Mouse (Mus musculus) heart, embryonic 10.5 days (tissue): Measurements from ENCODE around the gene Rpp14. TPM values are rescaled to one million over a fixed set of nuclear protein-coding genes. Genes with fewer than 3 reads are reported as not detected.
A peak's percentile ranks its signal among the peaks of the same experiment; 100 is the strongest.

Experiments used
- DNase-seq: peaks from one replicate; pipeline ENCODE4 v3.0.0-alpha.2; 2017; ENCODE audit warnings: low spot score
- H3K27ac ChIP-seq: fragments of 300-500 bp; sonication (generic); 2 replicates; pipeline ENCODE4 v1.5.1; 2016; ENCODE audit warnings: mild to moderate bottlenecking
- H3K27me3 ChIP-seq: fragments of 300-500 bp; sonication (generic); 2 replicates; pipeline ENCODE4 v1.6.1; 2016; ENCODE audit warnings: mild to moderate bottlenecking; ENCODE audit not compliant: poor library complexity, insufficient read depth, severe bottlenecking
- H3K36me3 ChIP-seq: fragments of 300-500 bp; sonication (generic); 2 replicates; pipeline ENCODE4 v1.6.1; 2016; ENCODE audit warnings: mild to moderate bottlenecking, moderate library complexity
- H3K4me1 ChIP-seq: fragments of 300-500 bp; sonication (generic); 2 replicates; pipeline ENCODE4 v1.6.1; 2016; ENCODE audit warnings: mild to moderate bottlenecking
- H3K4me3 ChIP-seq: fragments of 300-500 bp; sonication (generic); 2 replicates; pipeline ENCODE4 v1.5.1; 2016; ENCODE audit warnings: mild to moderate bottlenecking, moderate library complexity
- H3K9me3 ChIP-seq: fragments of 300-500 bp; sonication (generic); 2 replicates; pipeline ENCODE4 v1.6.1; 2016; ENCODE audit warnings: mild to moderate bottlenecking, moderate library complexity
- WGBS: fragments of 180-500 bp; shearing (Covaris S2); methylation state at CpG from one replicate; pipeline ENCODE4 v1.1.7; 2016; 5-methylcytosine and 5-hydroxymethylcytosine counted together
- polyA plus RNA-seq: library from polyadenylated mRNA; unstranded; fragments of >200 nt; fragmentation: Nextera tagmentation; extraction: Ambion mirVana; gene quantifications from 2 replicates; pipeline ENCODE4 v1.2.1, GENCODE M21; 2016

Rpp14 gene
- polyA plus RNA-seq, 1 experiment from 2014 or later = 43.5 TPM

DNA sequence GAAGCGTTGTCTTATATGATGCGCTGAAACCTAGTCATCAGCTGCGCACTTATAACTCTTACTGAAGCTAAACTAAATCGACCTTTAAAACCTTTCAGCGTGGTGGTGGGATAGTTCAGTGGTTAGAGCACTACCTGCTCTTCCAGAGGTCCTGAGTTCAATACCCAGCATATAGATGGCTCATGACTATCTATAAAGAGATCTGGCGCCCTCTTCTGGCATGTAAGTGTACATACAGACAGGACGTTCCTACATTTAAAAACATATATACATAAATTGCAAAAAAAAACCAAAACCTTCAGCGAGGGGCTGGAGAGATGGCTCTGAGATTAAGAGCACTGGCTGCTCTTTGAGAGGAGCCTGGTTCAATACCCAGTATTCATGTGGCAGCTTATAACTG, 35.8 kb upstream of the Rpp14 start:
- Histone ChIP-seq H3K9me3 (no peaks in the 10 kb centered on the region), H3K27ac (no peak overlapping the region), H3K4me3 (no peak overlapping the region), H3K4me1 (no peaks in the 10 kb centered on the region), H3K36me3 (peaks cover 19% of the 10 kb centered on the region; the same call in 1 of the 2 replicates), H3K27me3 (no peaks in the 10 kb centered on the region)
- WGBS = 64% methylated on average over 8 of the region's 8 CpGs
- DNase-seq = peak; percentile 61

DNA sequence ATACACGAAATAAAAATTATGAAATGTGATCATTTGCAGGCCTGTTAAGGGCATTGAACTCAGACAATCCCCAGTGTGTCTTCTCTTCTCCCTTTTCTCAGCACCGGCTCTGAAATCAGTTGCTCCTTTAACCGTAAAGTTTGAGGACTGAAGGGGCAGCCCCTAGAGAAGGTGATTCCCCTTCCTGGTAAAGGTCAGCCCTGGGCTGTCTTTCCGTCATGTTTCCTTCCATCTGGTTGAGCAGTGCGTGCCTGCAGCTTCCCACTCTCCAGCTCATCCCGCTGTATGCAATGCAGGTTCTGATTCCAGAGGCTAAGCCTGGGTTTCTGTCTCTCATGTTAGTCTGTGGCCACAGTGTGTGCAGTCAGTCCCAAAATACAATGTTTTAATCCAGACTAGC, 35.4 kb upstream of the Rpp14 start:
- H3K36me3 ChIP-seq = peaks cover 19% of the 10 kb centered on the region; the same call in 1 of the 2 replicates
- 79% methylated on average over 6 of the region's 6 CpGs for WGBS

GRCm38 (mm10) chr14:8045187-8045846, 34.9 kb upstream of the Rpp14 start:
- no peaks in the 10 kb centered on the region for H3K4me1 ChIP-seq
- peak; percentile 68 for DNase-seq
- no peak overlapping the region for H3K4me3 ChIP-seq
- H3K27ac ChIP-seq = no peak overlapping the region
- H3K36me3 ChIP-seq = peaks cover 22% of the 10 kb centered on the region; the same call in 1 of the 2 replicates
- no peaks in the 10 kb centered on the region for H3K9me3 ChIP-seq
- WGBS = 82% methylated on average over 11 of the region's 11 CpGs
- H3K27me3 ChIP-seq = no peaks in the 10 kb centered on the region

More for the DNA sequence above, 35.4 kb upstream of the Rpp14 start:
- Histone ChIP-seq H3K9me3 (no peaks in the 10 kb centered on the region), H3K27ac (no peak overlapping the region), H3K4me1 (no peaks in the 10 kb centered on the region), H3K27me3 (no peaks in the 10 kb centered on the region), H3K4me3 (no peak overlapping the region)
- peak; percentile 69 for DNase-seq

DNA sequence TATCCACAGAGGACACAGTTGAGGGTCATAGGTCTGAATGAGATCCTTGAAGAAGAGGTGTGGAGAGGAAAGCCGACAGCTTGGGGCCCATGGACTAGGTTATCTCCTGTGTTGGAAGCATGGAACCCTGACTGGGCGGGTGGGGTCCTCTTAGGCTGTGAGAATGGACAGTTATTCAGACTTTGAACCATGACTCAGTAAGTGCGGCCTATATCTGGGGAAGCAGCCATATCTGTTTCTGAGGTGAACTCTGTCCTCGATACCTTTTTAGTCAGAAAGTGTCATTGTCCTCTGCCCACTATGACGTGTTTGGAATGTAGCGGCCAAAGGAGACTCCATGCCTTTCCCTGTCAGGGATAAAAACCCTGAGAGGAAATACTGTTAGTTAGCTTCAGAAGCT, 33.3 kb upstream of the Rpp14 start:
- no peak for DNase-seq
- H3K36me3 ChIP-seq = peaks cover 22% of the 10 kb centered on the region; the same call in 1 of the 2 replicates
- 83% methylated on average over 6 of the region's 6 CpGs for WGBS
- no peaks in the 10 kb centered on the region for H3K27me3 ChIP-seq
- H3K4me3 ChIP-seq = no peak overlapping the region
- H3K9me3 ChIP-seq = no peaks in the 10 kb centered on the region
- no peaks in the 10 kb centered on the region for H3K4me1 ChIP-seq
- H3K27ac ChIP-seq = no peak overlapping the region

- H3K4me1 ChIP-seq = no peaks in the 10 kb centered on the region; the same call in 1 of the 2 replicates
- peaks cover 24% of the 10 kb centered on the region; the same call in 1 of the 2 replicates for H3K36me3 ChIP-seq
- no peaks in the 10 kb centered on the region for H3K9me3 ChIP-seq
- no peaks in the 10 kb centered on the region for H3K27me3 ChIP-seq
- H3K4me3 ChIP-seq = no peak overlapping the region
- WGBS = 79% methylated on average over 10 of the region's 10 CpGs
- H3K27ac ChIP-seq = no peak overlapping the region
- DNase-seq = no peak
Observed at GRCm38 (mm10) chr14:8049334-8049733, 30.8 kb upstream of the Rpp14 start.

- Histone ChIP-seq H3K9me3 (no peaks in the 10 kb centered on the region), H3K4me3 (no peak overlapping the region), H3K4me1 (no peaks in the 10 kb centered on the region; the same call in 1 of the 2 replicates), H3K27ac (no peak overlapping the region), H3K27me3 (no peaks in the 10 kb centered on the region), H3K36me3 (peaks cover 17% of the 10 kb centered on the region; the same call in 1 of the 2 replicates)
- no peak for DNase-seq
- WGBS = 78% methylated on average over 2 of the region's 2 CpGs
Observed at GRCm38 (mm10) chr14:8051869-8052268, 28.3 kb upstream of the Rpp14 start.

DNA sequence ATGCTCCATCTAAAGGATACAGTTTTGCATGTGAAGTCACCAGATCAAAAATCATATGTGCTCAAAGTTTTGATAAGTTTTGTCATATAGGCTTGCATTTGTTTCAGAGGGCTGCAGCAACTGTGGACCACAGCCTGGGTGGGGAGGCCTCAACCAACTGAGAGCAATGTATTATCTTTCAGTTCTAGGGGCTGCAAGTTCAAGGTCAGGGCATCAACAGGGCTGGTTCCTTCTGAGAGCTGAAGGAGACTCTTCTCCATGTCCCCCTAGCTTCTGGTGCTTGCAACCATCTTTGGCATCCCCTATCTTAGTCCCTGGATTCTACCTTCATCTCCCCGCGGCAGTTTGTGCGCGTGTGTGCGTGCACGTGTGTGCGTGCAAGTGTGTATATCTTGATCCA, 27.5 kb upstream of the Rpp14 start:
- H3K36me3 ChIP-seq = peaks cover 13% of the 10 kb centered on the region; the same call in 1 of the 2 replicates
- no peaks in the 10 kb centered on the region for H3K9me3 ChIP-seq
- DNase-seq = no peak
- no peak overlapping the region for H3K4me3 ChIP-seq
- no peaks in the 10 kb centered on the region for H3K27me3 ChIP-seq
- 95% methylated on average over 7 of the region's 7 CpGs for WGBS
- no peak overlapping the region for H3K27ac ChIP-seq
- H3K4me1 ChIP-seq = no peaks in the 10 kb centered on the region; the same call in 1 of the 2 replicates

DNA sequence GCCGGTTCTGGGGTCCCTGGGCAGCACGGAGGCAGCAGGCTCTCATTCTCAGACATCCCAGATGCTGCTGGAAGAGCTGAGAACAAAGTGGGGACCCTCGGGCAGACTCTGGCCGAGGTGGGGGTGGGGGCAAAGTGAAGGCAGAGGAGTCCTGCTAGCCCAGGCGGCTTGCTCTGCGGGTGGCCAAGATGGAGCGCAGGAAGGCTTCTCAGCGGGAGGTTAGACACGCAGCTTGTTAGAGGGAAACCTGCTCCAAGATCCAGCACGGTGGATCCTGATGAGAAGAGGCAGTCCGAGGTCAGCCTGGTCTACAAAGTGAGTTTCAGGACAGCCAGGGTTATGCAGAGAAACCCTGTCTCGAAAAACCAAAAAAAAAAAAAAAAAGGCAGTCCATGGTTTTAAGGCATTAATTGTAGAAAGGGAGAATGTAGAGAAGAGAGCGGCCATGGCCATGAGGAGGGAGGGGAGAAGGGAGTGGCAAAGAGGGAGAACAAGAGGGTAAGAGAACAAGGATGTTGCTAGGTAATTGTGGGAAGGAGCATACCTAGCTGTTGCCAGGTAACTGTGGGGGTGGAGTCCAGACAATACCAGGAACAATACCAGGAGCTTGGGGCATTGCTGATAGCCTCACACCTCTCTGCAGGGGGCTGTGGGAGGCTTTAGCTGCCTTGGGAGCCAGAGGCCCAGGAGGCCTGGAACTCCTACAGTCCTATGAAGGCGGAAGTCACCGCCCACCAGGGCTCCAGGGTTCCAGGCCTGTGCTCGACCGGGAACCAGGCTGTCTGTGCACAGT, 25.7 kb upstream of the Rpp14 start:
- WGBS = 21% methylated on average over 17 of the region's 17 CpGs
- H3K27ac ChIP-seq = no peak overlapping the region
- no peaks in the 10 kb centered on the region; the same call in 1 of the 2 replicates for H3K4me1 ChIP-seq
- no peaks in the 10 kb centered on the region for H3K9me3 ChIP-seq
- no peak overlapping the region for H3K4me3 ChIP-seq
- no peaks in the 10 kb centered on the region for H3K27me3 ChIP-seq
- peaks cover 6% of the 10 kb centered on the region; the same call in 1 of the 2 replicates for H3K36me3 ChIP-seq
- DNase-seq = no peak

- H3K4me3 ChIP-seq = no peak overlapping the region
- no peaks in the 10 kb centered on the region for H3K27me3 ChIP-seq
- no peak overlapping the region for H3K27ac ChIP-seq
- H3K4me1 ChIP-seq = no peaks in the 10 kb centered on the region; the same call in 1 of the 2 replicates
- H3K36me3 ChIP-seq = peaks cover 3% of the 10 kb centered on the region; the same call in 1 of the 2 replicates
- WGBS = 82% methylated on average over 5 of the region's 5 CpGs
- H3K9me3 ChIP-seq = no peaks in the 10 kb centered on the region
- DNase-seq = no peak
Observed at GRCm38 (mm10) chr14:8056076-8056475, 24.1 kb upstream of the Rpp14 start.

- DNase-seq = no peak
- Histone ChIP-seq H3K36me3 (no peaks in the 10 kb centered on the region), H3K27me3 (no peaks in the 10 kb centered on the region), H3K27ac (no peak overlapping the region), H3K4me1 (peaks cover 9% of the 10 kb centered on the region; the same call in 1 of the 2 replicates), H3K9me3 (no peaks in the 10 kb centered on the region), H3K4me3 (no peak overlapping the region)
- 89% methylated on average over 7 of the region's 7 CpGs for WGBS
Observed at GRCm38 (mm10) chr14:8059938-8060337, 20.2 kb upstream of the Rpp14 start.

GRCm38 (mm10) chr14:8062076-8062475, 18.1 kb upstream of the Rpp14 start:
- H3K27me3 ChIP-seq = no peaks in the 10 kb centered on the region
- DNase-seq = no peak
- H3K9me3 ChIP-seq = no peaks in the 10 kb centered on the region
- H3K4me3 ChIP-seq = no peak overlapping the region
- WGBS = 29% methylated on average over 3 of the region's 3 CpGs
- H3K36me3 ChIP-seq = no peaks in the 10 kb centered on the region
- H3K4me1 ChIP-seq = peaks cover 9% of the 10 kb centered on the region; the same call in 1 of the 2 replicates
- no peak overlapping the region; the same call in 1 of the 2 replicates for H3K27ac ChIP-seq

GRCm38 (mm10) chr14:8062537-8063301, 17.4 kb upstream of the Rpp14 start:
- Histone ChIP-seq H3K27me3 (no peaks in the 10 kb centered on the region), H3K4me1 (peaks cover 9% of the 10 kb centered on the region; the same call in 1 of the 2 replicates), H3K27ac (no peak overlapping the region; the same call in 1 of the 2 replicates), H3K4me3 (no peak overlapping the region), H3K9me3 (no peaks in the 10 kb centered on the region), H3K36me3 (no peaks in the 10 kb centered on the region)
- 69% methylated on average over 3 of the region's 3 CpGs for WGBS
- no peak for DNase-seq
